Mouse (Mus musculus) lung, adult 2 months (tissue): ENCODE data around the gene Rarres1. TPM values are rescaled to one million over a fixed set of nuclear protein-coding genes. Genes with fewer than 3 reads are reported as not detected.

Experiments
- DNase-seq: peaks from one replicate; pipeline ENCODE4 v3.0.0; 2022
- H3K4me1 ChIP-seq: fragments of 200-500 bp; 2 replicates; pipeline ENCODE4 v1.6.1; 2011; ENCODE audit warnings: low read length; ENCODE audit not compliant: control insufficient read depth, insufficient read depth
- H3K4me3 ChIP-seq: fragments of 200-500 bp; replicated peaks from 2 replicates; pipeline ENCODE3; 2011; ENCODE audit warnings: low read depth, mild to moderate bottlenecking, control low read depth, low read length; ENCODE audit errors: extremely low read depth
- CTCF ChIP-seq: fragments of 200-500 bp; IDR thresholded peaks from 2 replicates; pipeline ENCODE4 v1.5.1; 2011; ENCODE audit warnings: mild to moderate bottlenecking, low read length, control low read depth; ENCODE audit not compliant: insufficient read depth
- POLR2A ChIP-seq: fragments of 200-500 bp; IDR thresholded peaks from 2 replicates; pipeline ENCODE4 v1.6.1; 2011; ENCODE audit warnings: low read depth, mild to moderate bottlenecking, control low read depth, low read length, borderline replicate concordance; ENCODE audit errors: extremely low read depth
- WGBS: fragments of 180-500 bp; shearing (Covaris S2); methylation state at CpG from one replicate; pipeline ENCODE4 v1.1.7; 2018; 5-methylcytosine and 5-hydroxymethylcytosine counted together
- polyA plus RNA-seq: library from polyadenylated mRNA; depleted of rRNA; stranded (reverse); fragments of >200 nt; gene quantifications from 2 replicates; pipeline ENCODE4 v1.2.3, GENCODE M21; 2012

Gene Rarres1
- polyA plus RNA-seq, 1 experiment, result 1.1 TPM

DNA sequence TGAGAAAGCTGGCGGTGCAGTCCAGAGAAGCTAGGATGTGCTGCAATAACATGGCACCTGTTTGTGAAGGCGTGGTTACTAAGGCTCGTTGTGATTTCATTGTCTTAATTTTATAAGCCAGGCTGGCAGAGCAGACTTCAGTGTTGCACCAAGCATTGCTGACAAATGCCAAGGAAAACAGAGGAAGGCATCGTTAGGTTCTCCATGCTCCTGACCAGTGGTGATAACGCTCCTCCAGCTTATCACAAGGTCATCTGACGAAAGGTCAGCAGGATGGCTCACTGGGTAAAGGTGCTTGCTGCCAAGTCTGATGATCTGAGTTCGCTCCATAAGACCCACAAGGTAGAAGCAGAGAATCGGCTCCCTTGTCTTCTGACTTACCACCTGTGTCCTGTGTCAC, 7.4 kb upstream of the Rarres1 start:
- no peak for DNase-seq
- TF ChIP-seq POLR2A, result no peak
- TF ChIP-seq CTCF, result no peak
- Histone ChIP-seq H3K4me1 (no peaks in the 10 kb centered on the region), H3K4me3 (no peak overlapping the region)
- 75% methylated on average over 8 of the region's 8 CpGs for WGBS

DNA sequence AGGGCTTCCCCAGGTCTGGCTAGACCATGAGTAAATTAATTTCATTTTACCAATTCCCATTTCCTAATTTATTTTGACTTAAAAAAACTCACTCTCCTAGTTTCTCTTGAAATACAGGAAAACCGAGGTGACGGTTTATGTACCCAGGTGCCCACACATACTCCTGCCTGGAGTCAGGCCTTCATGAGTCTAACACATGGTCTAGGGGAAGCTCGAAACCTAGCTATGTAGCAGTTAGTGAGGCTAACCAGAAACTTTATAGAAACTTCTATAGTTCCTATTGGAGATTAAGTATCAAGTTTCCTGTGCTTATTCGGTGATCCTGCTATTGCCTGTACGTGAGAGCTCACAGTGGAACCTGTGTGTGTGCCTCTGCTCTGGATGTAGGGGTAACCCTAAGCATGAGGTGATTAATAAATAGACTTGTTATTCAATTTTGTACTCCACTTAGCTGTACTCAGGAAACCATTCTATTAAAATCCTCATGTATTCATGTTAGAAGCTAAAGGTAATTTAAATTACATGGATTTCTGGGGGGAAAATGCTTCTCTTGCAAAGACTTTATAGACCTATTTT, 5.3 kb upstream of the Rarres1 start:
- Histone ChIP-seq H3K4me3 (no peak overlapping the region), H3K4me1 (no peaks in the 10 kb centered on the region)
- DNase-seq, result no peak
- TF ChIP-seq POLR2A, result no peak
- TF ChIP-seq CTCF, result no peak
- 89% methylated on average over 5 of the region's 5 CpGs for WGBS

DNA sequence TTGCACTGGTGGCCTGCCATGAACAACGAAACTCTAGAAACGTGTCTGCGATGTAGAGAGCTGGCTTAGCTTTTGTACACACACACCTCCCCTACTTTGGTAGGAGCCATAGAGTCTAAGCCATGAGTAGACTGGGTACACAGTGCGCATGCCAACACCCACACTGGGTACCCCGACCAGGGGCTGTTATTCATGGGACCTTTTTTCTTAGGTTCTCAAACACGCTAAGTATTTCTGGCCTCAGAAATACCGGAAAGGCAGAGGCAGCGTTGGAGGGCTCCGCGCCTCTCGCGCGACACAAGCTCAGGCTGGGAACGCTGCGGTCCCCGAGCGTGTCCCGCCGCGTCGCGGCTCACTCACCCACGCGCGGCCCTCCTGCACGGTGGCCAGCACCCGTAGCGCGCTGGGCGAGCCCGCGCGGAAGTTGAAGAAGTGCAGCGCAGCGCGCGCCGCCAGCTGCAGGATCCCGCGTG, 486 bp downstream of the Rarres1 start:
- Histone ChIP-seq H3K4me3 (peak overlapping the region; percentile 27), H3K4me1 (no peaks in the 10 kb centered on the region)
- no peak for TF ChIP-seq POLR2A
- TF ChIP-seq CTCF, result no peak
- peak; percentile 6 for DNase-seq
- WGBS, result 2% methylated on average over 40 of the region's 40 CpGs

DNA sequence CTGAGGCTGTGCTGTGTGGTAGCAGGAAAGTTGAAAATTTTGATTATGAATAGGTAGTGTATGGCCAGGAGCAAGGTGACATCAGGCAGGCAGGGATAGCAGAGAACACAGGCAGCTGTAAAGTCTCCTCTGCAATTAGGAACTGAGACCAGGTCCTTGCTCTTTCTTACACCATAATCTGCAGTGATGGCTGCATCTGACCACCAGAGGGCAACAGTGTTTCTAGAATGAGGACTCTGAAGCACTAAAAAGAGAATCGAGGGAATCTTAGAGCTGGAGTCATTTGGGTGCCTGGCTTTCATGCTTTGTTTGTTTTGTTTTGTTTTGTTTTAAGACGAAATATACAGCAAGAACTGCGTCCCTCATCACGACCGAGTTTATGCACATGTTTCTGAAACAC, 2.5 kb downstream of the Rarres1 start:
- DNase-seq, result peak; percentile 53
- WGBS, result 2% methylated on average over 5 of the region's 5 CpGs
- Histone ChIP-seq H3K4me1 (no peaks in the 10 kb centered on the region), H3K4me3 (no peak overlapping the region)
- peak; percentile 33; the same call in 1 of the 2 replicates for TF ChIP-seq CTCF
- TF ChIP-seq POLR2A, result no peak

DNA sequence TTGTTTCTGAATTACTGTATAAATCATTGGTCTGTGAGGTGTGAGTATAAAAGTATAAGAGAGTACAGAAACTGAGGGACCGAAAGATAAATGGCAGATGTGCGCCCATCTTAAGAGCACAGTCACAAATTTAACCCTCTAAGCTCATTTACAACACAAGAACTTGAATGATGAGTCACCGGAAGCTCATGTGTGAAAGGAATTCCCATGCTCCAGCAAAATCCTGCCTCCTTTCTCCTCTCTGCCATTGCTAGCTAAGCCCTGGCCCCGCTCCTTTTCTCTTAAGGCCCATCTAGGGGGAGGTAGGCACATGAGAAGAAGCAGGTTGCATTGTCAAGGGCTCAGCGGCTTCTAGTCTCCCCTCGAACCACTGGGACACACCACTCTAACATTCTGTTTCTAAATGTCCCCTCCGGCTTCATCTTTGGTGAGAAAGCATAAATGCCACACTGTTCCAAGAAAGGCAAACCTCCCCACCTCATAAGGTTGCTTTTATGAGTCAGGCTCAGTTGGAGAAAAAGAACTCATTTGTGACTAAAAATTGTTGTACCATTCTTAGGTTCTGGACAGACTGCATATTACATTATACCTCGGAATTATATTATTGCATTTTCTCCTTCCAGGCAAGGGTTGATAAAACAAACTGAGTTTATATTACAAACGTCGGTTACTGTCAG, 7.0 kb downstream of the Rarres1 start:
- Histone ChIP-seq H3K4me3 (no peak overlapping the region), H3K4me1 (no peaks in the 10 kb centered on the region)
- TF ChIP-seq POLR2A (no peak), CTCF (no peak)
- 84% methylated on average over 10 of the region's 10 CpGs for WGBS
- DNase-seq, result no peak

DNA sequence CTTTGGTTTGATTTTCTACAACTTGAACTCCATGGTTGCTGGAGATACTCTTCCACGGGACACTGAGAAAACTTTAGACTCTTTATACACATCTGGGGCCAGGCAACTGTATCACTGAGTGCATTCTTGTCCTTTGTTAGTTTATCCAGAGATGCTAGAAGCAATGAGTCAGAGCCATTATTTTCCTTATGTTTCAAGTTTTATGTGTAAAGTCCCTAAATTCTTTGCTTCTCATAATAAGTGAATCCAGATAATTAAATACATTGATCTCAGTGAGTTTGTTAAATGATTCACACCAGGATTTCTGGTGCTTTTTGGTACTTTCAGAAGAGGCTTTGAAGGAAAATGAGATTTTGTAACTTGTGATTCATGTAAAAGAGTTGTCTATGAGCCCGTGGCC, 10.0 kb downstream of the Rarres1 start:
- DNase-seq, result no peak
- Histone ChIP-seq H3K4me1 (no peaks in the 10 kb centered on the region), H3K4me3 (no peak overlapping the region)
- TF ChIP-seq CTCF, result no peak
- TF ChIP-seq POLR2A, result no peak
- WGBS, result 79% methylated on average over 2 of the region's 2 CpGs

DNA sequence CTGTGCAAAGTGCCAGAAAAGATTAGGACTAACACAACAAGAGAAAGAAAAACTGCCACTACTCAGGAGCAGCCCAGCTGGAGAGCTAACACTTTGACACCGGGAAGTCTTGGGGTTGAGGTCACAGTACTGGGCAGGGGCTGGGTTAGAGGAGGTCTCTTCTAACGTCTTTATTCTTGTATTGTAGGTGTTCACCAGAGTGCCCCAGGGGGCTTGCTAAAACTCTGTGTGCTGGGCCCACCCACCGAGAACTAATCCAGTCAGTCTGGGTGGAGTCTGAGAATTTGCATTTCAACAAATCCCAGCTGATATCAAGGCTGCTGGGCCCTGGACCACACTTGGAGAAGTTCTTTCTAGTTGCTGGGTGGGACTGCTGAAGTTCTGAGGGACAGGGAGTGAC, 11.4 kb downstream of the Rarres1 start:
- no peak for DNase-seq
- TF ChIP-seq CTCF (no peak), POLR2A (no peak)
- Histone ChIP-seq H3K4me3 (no peak overlapping the region), H3K4me1 (no peaks in the 10 kb centered on the region)
- WGBS, result 19% methylated on average over 3 of the region's 3 CpGs

DNA sequence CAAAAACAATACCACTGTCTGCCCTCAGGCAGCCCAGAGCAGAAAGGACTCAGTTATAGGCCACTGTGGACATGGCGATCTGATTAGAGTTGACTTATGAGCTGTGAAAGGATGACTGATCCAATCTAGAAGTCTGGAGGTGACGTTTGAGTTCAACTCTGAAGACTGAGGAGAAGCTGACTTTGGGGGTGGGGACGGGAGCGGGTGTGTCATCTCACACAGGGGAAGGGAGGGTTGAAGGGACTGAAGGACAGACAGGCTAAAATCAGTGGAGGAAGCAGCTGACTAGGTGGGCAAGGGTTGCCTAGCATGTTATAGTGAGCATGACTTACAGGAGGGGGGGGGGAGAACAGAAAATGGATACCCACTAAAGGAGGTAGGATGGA, 15.9 kb downstream of the Rarres1 start:
- TF ChIP-seq CTCF (no peak), POLR2A (no peak)
- no peak for DNase-seq
- Histone ChIP-seq H3K4me1 (no peaks in the 10 kb centered on the region), H3K4me3 (no peak overlapping the region)
- 87% methylated on average over 4 of the region's 4 CpGs for WGBS

DNA sequence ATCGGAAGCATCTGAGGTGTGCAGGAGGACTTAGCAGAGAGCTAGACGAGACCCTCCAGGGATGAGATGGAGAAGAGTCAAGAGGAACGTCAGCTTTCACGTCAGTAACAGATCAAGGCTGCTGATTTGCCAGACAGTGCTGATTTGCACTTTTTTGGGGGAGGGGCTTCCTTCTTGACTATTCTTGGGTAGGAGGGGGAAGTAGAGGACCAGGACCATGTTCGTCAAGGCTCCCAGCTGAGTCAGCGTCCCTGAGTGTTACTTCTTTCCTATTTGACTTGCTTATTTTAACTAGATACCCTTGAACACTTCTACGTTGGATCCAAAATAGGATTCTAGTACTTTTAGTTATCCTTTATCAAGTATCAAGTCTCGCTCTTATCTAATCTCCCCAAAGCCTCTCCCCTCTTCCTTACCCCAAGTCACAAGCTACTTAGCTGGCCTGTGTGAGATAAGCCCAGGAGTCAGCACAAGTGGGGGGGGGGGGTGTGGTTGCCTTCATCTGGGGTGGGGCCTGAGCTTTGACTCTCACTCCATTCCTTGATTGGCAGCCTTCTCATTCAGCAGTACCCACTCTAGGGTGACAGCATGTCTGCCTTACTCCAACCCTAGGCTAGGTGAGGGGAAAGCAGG, 16.4 kb downstream of the Rarres1 start:
- no peak for TF ChIP-seq CTCF
- TF ChIP-seq POLR2A, result no peak
- no peak for DNase-seq
- no peak overlapping the region for H3K4me3 ChIP-seq
- no peaks in the 10 kb centered on the region for H3K4me1 ChIP-seq
- WGBS, result 86% methylated on average over 8 of the region's 8 CpGs

DNA sequence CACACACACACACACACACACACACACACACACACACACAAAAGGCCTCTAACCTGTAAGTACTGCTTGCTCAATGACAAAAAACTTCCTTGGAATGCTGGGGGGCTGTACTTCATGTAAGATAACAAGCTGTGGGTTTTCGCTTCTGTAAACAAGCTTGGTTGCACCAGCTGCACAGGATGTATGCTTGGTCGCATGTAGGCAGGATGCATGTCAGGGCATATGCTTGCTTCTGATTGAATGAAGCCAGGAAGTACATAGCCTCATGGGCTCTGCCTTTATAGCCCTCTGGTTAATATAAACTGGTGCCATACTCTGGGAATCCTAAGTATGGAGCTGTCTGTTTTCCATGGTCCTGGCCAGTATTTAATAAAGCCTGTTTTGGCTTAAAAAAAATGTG, 17.3 kb downstream of the Rarres1 start:
- H3K4me1 ChIP-seq, result no peaks in the 10 kb centered on the region
- WGBS, result 47% methylated on average over 2 of the region's 2 CpGs

DNA sequence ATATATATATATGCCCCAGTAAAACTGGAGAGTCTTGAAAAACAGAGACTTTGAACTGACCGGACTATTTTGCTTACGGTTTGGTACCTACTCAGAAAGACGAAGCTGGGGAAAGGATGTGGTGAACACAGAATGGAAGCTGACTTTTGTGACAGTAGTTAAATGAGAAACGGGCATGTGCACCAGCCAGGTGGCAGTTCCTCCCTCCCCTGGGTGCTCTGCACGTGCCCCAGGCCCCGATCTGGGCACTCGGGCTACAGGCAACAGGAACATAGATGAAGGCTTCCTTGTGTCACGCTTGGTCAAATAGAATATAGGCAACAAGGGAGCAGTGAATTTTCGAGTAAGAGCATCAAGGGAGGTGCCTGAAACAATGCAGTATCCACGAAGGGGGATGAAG, 19.0 kb downstream of the Rarres1 start:
- no peak for TF ChIP-seq CTCF
- no peak for TF ChIP-seq POLR2A
- H3K4me3 ChIP-seq, result no peak overlapping the region
- H3K4me1 ChIP-seq, result no peaks in the 10 kb centered on the region
- DNase-seq, result no peak
- 79% methylated on average over 10 of the region's 10 CpGs for WGBS

More for the DNA sequence above, 17.3 kb downstream of the Rarres1 start:
- TF ChIP-seq CTCF, result no peak
- TF ChIP-seq POLR2A, result no peak
- no peak for DNase-seq
- H3K4me3 ChIP-seq, result no peak overlapping the region
